ENCODE assay signal across 8 mouse cellular contexts in the genomic region with DNA sequence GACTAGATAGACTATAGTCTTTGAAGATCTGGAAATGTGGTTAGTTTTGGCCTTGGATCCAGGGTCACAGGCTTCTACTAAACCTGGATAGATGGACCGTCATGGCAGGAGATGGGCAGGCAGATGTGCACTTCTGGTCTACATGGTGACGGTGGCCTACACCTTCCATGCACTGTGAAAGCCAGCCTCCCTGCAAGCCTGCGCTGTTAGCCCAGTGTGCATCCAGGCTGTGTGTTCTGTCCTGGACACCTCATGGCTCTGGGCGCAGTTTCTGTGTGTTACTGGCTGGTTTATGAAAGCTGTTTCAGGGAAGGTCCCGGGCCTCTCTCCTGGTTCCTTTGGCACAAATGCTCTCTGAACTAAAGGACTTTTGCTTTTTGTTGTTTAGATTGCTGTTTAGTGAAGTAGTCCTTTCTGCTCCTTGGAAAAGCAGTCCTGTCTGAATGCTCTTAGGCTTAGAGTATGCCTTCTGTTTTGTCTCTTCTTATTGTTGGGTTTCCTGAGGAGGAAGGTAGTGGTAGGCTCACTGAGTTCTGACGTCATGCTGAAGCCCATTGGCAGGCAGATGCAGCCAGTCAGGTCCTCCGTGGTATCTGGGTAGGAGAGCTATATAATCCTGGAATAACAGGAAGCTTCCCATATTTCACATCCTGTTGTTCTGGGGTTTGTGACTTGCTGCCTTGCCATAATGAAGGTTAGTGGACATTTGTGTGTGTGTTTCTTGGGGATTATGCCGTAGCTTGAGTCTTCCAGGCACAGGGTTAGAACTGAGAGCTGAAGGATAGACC. TPM values are rescaled to one million over a fixed set of nuclear protein-coding genes. Genes with fewer than 3 reads are reported as not detected.
DNase-seq lines count a peak whose midpoint lies in the region; ATAC-seq and TF ChIP-seq lines count a peak whose summit lies in the region.

No protein-coding gene starts in this region.

- H3K9ac ChIP-seq in heart, embryonic 11.5 days (ENCODE audit: low read depth, low read length): no peak overlapping the region; the same call in 1 of the 2 replicates
- no peak overlapping the region for H3K9ac ChIP-seq in stomach, embryonic 14.5 days (replicated peaks; ENCODE audit: low read depth, low read length)

- ATAC-seq in heart, embryonic 11.5 days (replicated peaks; ENCODE audit: insufficient number of reproducible peaks, low FRiP score, low TSS enrichment): no peak
- no peak for ATAC-seq in stomach, embryonic 14.5 days (ENCODE audit: insufficient number of reproducible peaks, insufficient read depth, low FRiP score, low read depth)
- ATAC-seq in erythroid progenitor cell, adult 5-6 weeks (replicated peaks; ENCODE audit: low FRiP score, poor library complexity, severe bottlenecking): no peak

- peak overlapping the region; percentile 24 for H3K4me3 ChIP-seq in left cerebral cortex, adult 2 months
- H3K4me3 ChIP-seq in heart, embryonic 11.5 days (ENCODE audit: low read depth, low read length): peak overlapping the region; percentile 31
- H3K4me3 ChIP-seq in stomach, embryonic 14.5 days (ENCODE audit: low read depth, low read length): no peak overlapping the region

- 74% methylated on average over 8 of the region's 8 CpGs for WGBS in heart, embryonic 11.5 days (ENCODE audit: insufficient replicate concordance)
- whole genome bisulfite sequencing in stomach, embryonic 14.5 days: 77% methylated on average over 8 of the region's 8 CpGs

- H3K36me3 ChIP-seq in heart, embryonic 11.5 days (ENCODE audit: control insufficient read depth, insufficient read depth, low read length): peaks cover 8% of the 10 kb centered on the region
- peaks cover 10% of the 10 kb centered on the region for H3K36me3 ChIP-seq in stomach, embryonic 14.5 days (ENCODE audit: control insufficient read depth, insufficient read depth, low read length)

- DNase-seq in left cerebral cortex, adult 2 months (ENCODE audit: extremely low spot score in 1 of 2, low spot score in 2 of 2): no peak
- DNase-seq in left cerebral cortex, postnatal 4 days: no peak
- peak; percentile 48 to 67 for DNase-seq in kidney, postnatal 36 days
- DNase-seq in gastrocnemius, adult 18-20 months (ENCODE audit: low spot score): no peak
- DNase-seq in Muller cell, postnatal 12 days (ENCODE audit: inconsistent ontology term): no peak

- H3K9me3 ChIP-seq in heart, embryonic 11.5 days (replicated peaks; ENCODE audit: control insufficient read depth, low read length): no peaks in the 10 kb centered on the region
- no peaks in the 10 kb centered on the region for H3K9me3 ChIP-seq in stomach, embryonic 14.5 days (ENCODE audit: control insufficient read depth, low read depth, low read length)

- H3K4me1 ChIP-seq in heart, embryonic 11.5 days (ENCODE audit: control insufficient read depth, insufficient read depth, low read length): peaks cover 65% of the 10 kb centered on the region
- peaks cover 33% of the 10 kb centered on the region for H3K4me1 ChIP-seq in stomach, embryonic 14.5 days (ENCODE audit: control insufficient read depth, insufficient read depth, low read length)

- H3K27ac ChIP-seq in left cerebral cortex, adult 2 months: peak overlapping the region; percentile 66
- peak overlapping the region; percentile 78 for H3K27ac ChIP-seq in heart, embryonic 11.5 days (ENCODE audit: low read depth, low read length)
- peak overlapping the region; percentile 44; the same call in 1 of the 2 replicates for H3K27ac ChIP-seq in stomach, embryonic 14.5 days (ENCODE audit: low read length)

- peak overlapping the region; percentile 47 for H3K4me2 ChIP-seq in heart, embryonic 11.5 days
- H3K4me2 ChIP-seq in stomach, embryonic 14.5 days (replicated peaks; ENCODE audit: low read depth, low read length): no peak overlapping the region

- intact Hi-C loops in left cerebral cortex, adult 2 months (cut with DNase I): no loop called here
- intact Hi-C loops in left cerebral cortex, postnatal 4 days (cut with DNase I): no loop called here

- H3K27me3 ChIP-seq in heart, embryonic 11.5 days (ENCODE audit: control insufficient read depth, insufficient read depth, low read length): no peaks in the 10 kb centered on the region
- H3K27me3 ChIP-seq in stomach, embryonic 14.5 days (ENCODE audit: control insufficient read depth, insufficient read depth, low read length): no peaks in the 10 kb centered on the region

- TF ChIP-seq CTCF in left cerebral cortex, adult 2 months (IDR thresholded peaks at IDR 0.05): no peak

RNA-seq across cellular contexts. Expression of a gene that starts 51.3 kb away (rescaled TPM):
- 100 to 1,000 TPM; 129 to 140 TPM for total RNA-seq in left cerebral cortex, adult 2 months (2021)
- total RNA-seq in left cerebral cortex, postnatal 4 days (2021): 100 to 1,000 TPM; 215 to 219 TPM
- polyA plus RNA-seq in heart, embryonic 11.5 days (2014; fragmentation: Nextera tagmentation; extraction: Ambion mirVana): 46.4 and 53.2 TPM in 2 replicates
- 37.0 and 37.4 TPM in 2 replicates for polyA plus RNA-seq in stomach, embryonic 14.5 days (2014; fragmentation: Nextera tagmentation; extraction: Ambion mirVana)
- 10 to 100 TPM; 31.3 to 32.0 TPM for total RNA-seq in gastrocnemius, adult 18-20 months (2021)
- 4.3 and 12.2 TPM in 2 replicates for total RNA-seq in erythroid progenitor cell, adult 5-6 weeks (2015; ENCODE audit: low replicate concordance)
- 12.9 and 15.0 TPM in 2 replicates for total RNA-seq in erythroid progenitor cell, adult 5-6 weeks (2017; ENCODE audit: low replicate concordance)

Comparison
In these comparisons a context has a peak if more than half of its experiments do, and no peak if none do; other contexts are left out.
1. DNase-seq: peak in kidney, postnatal 36 days (2 of 2); none in left cerebral cortex, adult 2 months (0 of 2), left cerebral cortex, postnatal 4 days (single experiment), gastrocnemius, adult 18-20 months (single experiment) and Muller cell, postnatal 12 days (single experiment).
2. Peak in every context shown above with its lines, with median percentiles within 50 percentile points of each other: H3K27ac ChIP-seq.